Mouse (Mus musculus): ENCODE data around the gene Serpine2. TPM values are rescaled to one million over a fixed set of nuclear protein-coding genes. Genes with fewer than 3 reads are reported as not detected.

Serpine2 gene
- total and polyA plus RNA-seq, 2 experiments from 2014 or later = 21.2 to 50.5 TPM

- DNase-seq (ENCODE audit: low spot score) = no peak
- no peak overlapping the region for H3K27ac ChIP-seq (ENCODE audit: low read depth)
Observed at GRCm38 (mm10) chr1:79857681-79858388, 3.1 kb downstream of the Serpine2 start.

GRCm38 (mm10) chr1:79856756-79857155 is 4.2 kb downstream of the Serpine2 start:
- Histone ChIP-seq H3K4me2 (ENCODE audit: low read depth, low read length) (no peak overlapping the region), H3K4me1 (ENCODE audit: control insufficient read depth, insufficient read depth) (peaks cover 6% of the 10 kb centered on the region; the same call in 1 of the 2 replicates)

More at GRCm38 (mm10) chr1:79857681-79858388, 3.1 kb downstream of the Serpine2 start:
- Histone ChIP-seq H3K9ac (replicated peaks; ENCODE audit: low read depth, low read length) (peak overlapping the region; percentile 78), H3K4me1 (ENCODE audit: control insufficient read depth, insufficient read depth) (peaks cover 6% of the 10 kb centered on the region; the same call in 1 of the 2 replicates), H3K9me3 (replicated peaks; ENCODE audit: control insufficient read depth, low read length) (no peaks in the 10 kb centered on the region), H3K4me3 (ENCODE audit: low read depth, low read length) (peak overlapping the region; percentile 83), H3K36me3 (replicated peaks; ENCODE audit: control insufficient read depth, insufficient read depth, low read length) (no peaks in the 10 kb centered on the region), H3K27me3 (ENCODE audit: control insufficient read depth, insufficient read depth, low read length) (0 out of 2 replicates have a peak, but pooled peaks cover 5% of the 10 kb centered on the region), H3K4me2 (ENCODE audit: low read depth, low read length) (peak overlapping the region; percentile 98)
- ATAC-seq (ENCODE audit: insufficient read depth, low read depth) = no peak
- no peak for TF ChIP-seq CTCF (IDR thresholded peaks at IDR 0.05; ENCODE audit: low read depth)
- no peak for TF ChIP-seq EP300 (IDR thresholded peaks at IDR 0.05; ENCODE audit: low read depth)
- 8% methylated on average over 32 of the region's 32 CpGs for WGBS

GRCm38 (mm10) chr1:79853527-79853926 is 7.5 kb downstream of the Serpine2 start:
- ATAC-seq (ENCODE audit: insufficient read depth, low read depth) (no peak), DNase-seq (ENCODE audit: low spot score) (no peak)
- Histone ChIP-seq H3K9me3 (replicated peaks; ENCODE audit: control insufficient read depth, low read length) (no peaks in the 10 kb centered on the region), H3K4me2 (ENCODE audit: low read depth, low read length) (no peak overlapping the region), H3K9ac (replicated peaks; ENCODE audit: low read depth, low read length) (no peak overlapping the region), H3K4me1 (ENCODE audit: control insufficient read depth, insufficient read depth) (peaks cover 16% of the 10 kb centered on the region), H3K27ac (ENCODE audit: low read depth) (no peak overlapping the region), H3K4me3 (ENCODE audit: low read depth, low read length) (no peak overlapping the region), H3K27me3 (ENCODE audit: control insufficient read depth, insufficient read depth, low read length) (0 out of 2 replicates have a peak, but pooled peaks cover 5% of the 10 kb centered on the region), H3K36me3 (replicated peaks; ENCODE audit: control insufficient read depth, insufficient read depth, low read length) (no peaks in the 10 kb centered on the region)
- WGBS = 89% methylated on average over 3 of the region's 3 CpGs
- TF ChIP-seq CTCF (IDR thresholded peaks at IDR 0.05; ENCODE audit: low read depth) = no peak
- TF ChIP-seq EP300 (IDR thresholded peaks at IDR 0.05; ENCODE audit: low read depth) = no peak

More at GRCm38 (mm10) chr1:79856756-79857155, 4.2 kb downstream of the Serpine2 start:
- H3K9me3 ChIP-seq (replicated peaks; ENCODE audit: control insufficient read depth, low read length) = no peaks in the 10 kb centered on the region
- H3K36me3 ChIP-seq (replicated peaks; ENCODE audit: control insufficient read depth, insufficient read depth, low read length) = no peaks in the 10 kb centered on the region
- no peak overlapping the region for H3K4me3 ChIP-seq (ENCODE audit: low read depth, low read length)
- no peak overlapping the region for H3K27ac ChIP-seq (ENCODE audit: low read depth)
- 67% methylated on average over 4 of the region's 4 CpGs for WGBS
- H3K9ac ChIP-seq (replicated peaks; ENCODE audit: low read depth, low read length) = no peak overlapping the region
- ATAC-seq (ENCODE audit: insufficient read depth, low read depth) (no peak), DNase-seq (ENCODE audit: low spot score) (no peak)
- 0 out of 2 replicates have a peak, but pooled peaks cover 5% of the 10 kb centered on the region for H3K27me3 ChIP-seq (ENCODE audit: control insufficient read depth, insufficient read depth, low read length)
- TF ChIP-seq CTCF (IDR thresholded peaks at IDR 0.05; ENCODE audit: low read depth) (no peak), EP300 (IDR thresholded peaks at IDR 0.05; ENCODE audit: low read depth) (no peak)

- Histone ChIP-seq H3K36me3 (replicated peaks; ENCODE audit: control insufficient read depth, insufficient read depth, low read length) (no peaks in the 10 kb centered on the region), H3K4me2 (ENCODE audit: low read depth, low read length) (peak overlapping the region; percentile 17; the same call in 1 of the 2 replicates), H3K27ac (ENCODE audit: low read depth) (peak overlapping the region; percentile 43), H3K27me3 (ENCODE audit: control insufficient read depth, insufficient read depth, low read length) (no peaks in the 10 kb centered on the region), H3K9me3 (replicated peaks; ENCODE audit: control insufficient read depth, low read length) (no peaks in the 10 kb centered on the region), H3K9ac (replicated peaks; ENCODE audit: low read depth, low read length) (no peak overlapping the region), H3K4me1 (ENCODE audit: control insufficient read depth, insufficient read depth) (peaks cover 10% of the 10 kb centered on the region), H3K4me3 (ENCODE audit: low read depth, low read length) (no peak overlapping the region)
- TF ChIP-seq CTCF (IDR thresholded peaks at IDR 0.05; ENCODE audit: low read depth) (no peak), EP300 (IDR thresholded peaks at IDR 0.05; ENCODE audit: low read depth) (no peak)
- DNase-seq (ENCODE audit: low spot score) (peak; percentile 63), ATAC-seq (ENCODE audit: insufficient read depth, low read depth) (peak; percentile 73)
- WGBS = 25% methylated on average over 10 of the region's 10 CpGs
Observed at GRCm38 (mm10) chr1:79850341-79850740, 10.6 kb downstream of the Serpine2 start.

- Histone ChIP-seq H3K9me3 (replicated peaks; ENCODE audit: control insufficient read depth, low read length) (no peaks in the 10 kb centered on the region), H3K36me3 (replicated peaks; ENCODE audit: control insufficient read depth, insufficient read depth, low read length) (no peaks in the 10 kb centered on the region), H3K4me1 (ENCODE audit: control insufficient read depth, insufficient read depth) (peaks cover 10% of the 10 kb centered on the region), H3K27ac (ENCODE audit: low read depth) (no peak overlapping the region), H3K4me2 (ENCODE audit: low read depth, low read length) (no peak overlapping the region), H3K27me3 (ENCODE audit: control insufficient read depth, insufficient read depth, low read length) (no peaks in the 10 kb centered on the region), H3K9ac (replicated peaks; ENCODE audit: low read depth, low read length) (no peak overlapping the region), H3K4me3 (ENCODE audit: low read depth, low read length) (no peak overlapping the region)
- DNase-seq (ENCODE audit: low spot score) (no peak), ATAC-seq (ENCODE audit: insufficient read depth, low read depth) (no peak)
- 76% methylated on average over 3 of the region's 3 CpGs for WGBS
- no peak for TF ChIP-seq EP300 (IDR thresholded peaks at IDR 0.05; ENCODE audit: low read depth)
- TF ChIP-seq CTCF (IDR thresholded peaks at IDR 0.05; ENCODE audit: low read depth) = no peak
Observed at GRCm38 (mm10) chr1:79848663-79849062, 12.3 kb downstream of the Serpine2 start.

Data from heart, postnatal 0 days (tissue).